Mouse (Mus musculus) gastrocnemius, adult 8-10 months (tissue): ENCODE data around the gene Fam168a. TPM values are rescaled to one million over a fixed set of nuclear protein-coding genes. Genes with fewer than 3 reads are reported as not detected.

Experiments used
- DNase-seq, 2 experiments: peaks; one replicate each; pipeline ENCODE4 v3.0.0; 2022; ENCODE audit warnings: low spot score in 2 of 2
- total RNA-seq, 4 experiments: library from RNA; stranded (reverse); gene quantifications; 2 replicates each; pipeline ENCODE4 v1.2.4; 2022

The Fam168a gene
- total RNA-seq, 4 experiments from 2014 or later = 39.0 to 44.3 (median 40.7) TPM

GRCm38 (mm10) chr7:100770669-100771341 is 64.4 kb downstream of the Fam168a start:
- no peak for DNase-seq

- DNase-seq = no peak
Observed at GRCm38 (mm10) chr7:100774189-100774588, 67.8 kb downstream of the Fam168a start.

GRCm38 (mm10) chr7:100775810-100776209 is 69.4 kb downstream of the Fam168a start:
- DNase-seq = no peak

GRCm38 (mm10) chr7:100780192-100780591 is 73.8 kb downstream of the Fam168a start:
- DNase-seq = no peak

- no peak for DNase-seq
Observed at GRCm38 (mm10) chr7:100784650-100785049, 78.2 kb downstream of the Fam168a start.

- DNase-seq = no peak
Observed at GRCm38 (mm10) chr7:100785426-100785825, 79.0 kb downstream of the Fam168a start.

GRCm38 (mm10) chr7:100786078-100786477 is 79.6 kb downstream of the Fam168a start:
- DNase-seq = no peak

- DNase-seq = no peak
Observed at GRCm38 (mm10) chr7:100788291-100788690, 81.9 kb downstream of the Fam168a start.

- DNase-seq = no peak
Observed at GRCm38 (mm10) chr7:100798810-100799209, 92.4 kb downstream of the Fam168a start.

GRCm38 (mm10) chr7:100805391-100805790 is 99.0 kb downstream of the Fam168a start:
- no peak for DNase-seq

- no peak for DNase-seq
Observed at GRCm38 (mm10) chr7:100811912-100812311, 105.5 kb downstream of the Fam168a start.

- no peak for DNase-seq
Observed at GRCm38 (mm10) chr7:100812641-100813040, 106.2 kb downstream of the Fam168a start.

- DNase-seq = no peak
Observed at GRCm38 (mm10) chr7:100815900-100816570, 109.6 kb downstream of the Fam168a start.

- DNase-seq = no peak
Observed at GRCm38 (mm10) chr7:100816759-100817441, 110.5 kb downstream of the Fam168a start.

- no peak for DNase-seq
Observed at GRCm38 (mm10) chr7:100817442-100817760, 111.0 kb downstream of the Fam168a start.

- DNase-seq = no peak
Observed at GRCm38 (mm10) chr7:100818401-100819064, 112.1 kb downstream of the Fam168a start.

- peak in 1 of 2 experiments; percentile 29 for DNase-seq
Observed at GRCm38 (mm10) chr7:100824661-100825060, 118.2 kb downstream of the Fam168a start.

- no peak for DNase-seq
Observed at GRCm38 (mm10) chr7:100828549-100828948, 122.1 kb downstream of the Fam168a start.

GRCm38 (mm10) chr7:100833859-100834258 is 127.4 kb downstream of the Fam168a start:
- no peak for DNase-seq

- no peak for DNase-seq
Observed at GRCm38 (mm10) chr7:100835168-100835567, 128.7 kb downstream of the Fam168a start.

- no peak for DNase-seq
Observed at GRCm38 (mm10) chr7:100835711-100836110, 129.3 kb downstream of the Fam168a start.

- no peak for DNase-seq
Observed at GRCm38 (mm10) chr7:100836657-100837056, 130.2 kb downstream of the Fam168a start.
